Mouse (Mus musculus): ENCODE data around the gene Ano4.

The Ano4 gene

GRCm38 (mm10) chr10:89280402-89280801 lies 64.2 kb downstream of the Ano4 start:
- DNase-seq (ENCODE audit: low spot score in 2 of 2), result no peak

DNA sequence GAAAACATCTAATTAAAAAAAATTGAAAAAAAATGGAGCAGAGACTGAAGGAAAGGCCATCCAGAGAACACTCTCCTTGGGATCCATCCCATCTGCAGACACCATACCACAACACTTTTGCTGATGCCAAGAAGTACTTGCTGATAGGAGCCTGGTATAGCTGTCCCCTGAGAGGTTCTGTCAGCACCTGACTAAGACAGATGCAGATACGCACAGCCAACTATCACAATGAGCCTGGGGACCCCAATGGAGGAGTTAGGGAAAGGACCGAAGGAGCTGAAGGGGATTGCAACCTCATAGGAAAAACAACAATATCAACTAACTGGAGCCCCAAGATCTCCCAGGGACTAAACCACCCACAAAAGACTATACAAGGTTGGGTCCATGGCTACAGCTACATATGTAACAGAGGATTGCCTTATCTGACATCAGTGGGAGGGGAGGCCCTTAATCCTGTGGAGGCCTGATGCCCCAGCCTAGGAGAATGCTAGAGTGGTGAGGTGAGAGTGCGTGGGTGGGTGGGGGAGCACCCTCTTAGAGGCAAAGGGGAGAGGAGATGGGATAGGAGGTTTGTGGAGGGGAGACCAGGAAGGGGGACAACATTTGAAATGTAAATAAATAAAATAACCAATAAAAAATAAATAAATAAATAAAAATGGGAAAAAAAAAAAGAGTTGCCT lies 71.4 kb downstream of the Ano4 start:
- DNase-seq (ENCODE audit: low spot score in 2 of 2), result no peak

GRCm38 (mm10) chr10:89267312-89267711 lies 77.2 kb downstream of the Ano4 start:
- no peak for DNase-seq (ENCODE audit: low spot score in 2 of 2)

- DNase-seq (ENCODE audit: low spot score in 2 of 2), result peak in 1 of 2 experiments; percentile 16
These were observed 81.2 kb downstream of the Ano4 start for GRCm38 (mm10) chr10:89263396-89263795.

DNA sequence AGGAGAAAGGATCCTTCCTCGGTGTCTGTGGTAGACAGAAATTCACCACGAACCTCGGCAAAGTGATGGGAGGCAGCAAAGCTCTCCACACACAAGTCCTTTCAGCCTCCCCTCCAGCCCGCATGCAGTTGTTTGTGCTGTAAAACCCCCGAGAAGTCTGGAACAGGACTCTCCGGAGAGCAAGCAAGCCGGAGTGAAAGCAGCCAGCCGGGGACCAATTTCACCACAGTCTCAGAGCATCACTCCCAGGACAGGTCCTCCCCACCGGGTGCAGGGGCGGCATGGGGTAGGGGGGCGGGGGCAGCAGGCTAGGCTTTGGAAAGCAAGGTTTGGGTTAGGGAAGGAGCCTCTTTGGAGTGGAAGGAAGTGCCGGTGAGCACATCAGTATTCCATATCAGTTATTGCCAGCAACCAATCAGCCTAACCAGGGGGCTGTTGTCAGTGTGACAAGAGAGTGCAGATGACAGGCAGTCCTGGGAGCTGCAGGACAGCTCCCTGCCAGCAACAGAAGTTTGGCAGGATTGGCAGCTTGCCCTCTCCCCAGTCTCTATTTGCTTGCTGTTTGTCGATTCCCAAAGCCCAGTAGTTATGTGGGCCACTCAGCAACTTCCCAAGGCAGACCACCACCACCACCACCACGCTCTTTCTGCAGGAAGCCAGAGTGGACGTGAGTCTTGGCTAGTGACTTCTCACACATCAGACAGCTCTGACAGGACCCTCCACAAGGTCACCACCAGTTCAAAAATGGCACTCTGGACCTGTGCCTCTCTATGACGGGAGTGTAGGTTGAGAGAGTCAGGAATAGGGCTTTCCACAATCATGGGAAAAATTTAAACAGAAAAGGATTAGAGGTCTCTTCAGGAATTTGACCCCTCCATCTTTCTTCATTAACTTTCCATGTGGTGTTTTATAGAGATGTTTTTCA lies 86.8 kb downstream of the Ano4 start:
- DNase-seq (ENCODE audit: low spot score in 2 of 2), result peak in 1 of 2 experiments; percentile 6

- DNase-seq (ENCODE audit: low spot score in 2 of 2), result peak in 1 of 2 experiments; percentile 23
These were observed 87.7 kb downstream of the Ano4 start for GRCm38 (mm10) chr10:89256762-89257456.

- no peak for DNase-seq (ENCODE audit: low spot score in 2 of 2)
These were observed 89.8 kb downstream of the Ano4 start for GRCm38 (mm10) chr10:89254765-89255164.

GRCm38 (mm10) chr10:89253799-89254198 lies 90.8 kb downstream of the Ano4 start:
- DNase-seq (ENCODE audit: low spot score in 2 of 2), result peak in 1 of 2 experiments; percentile 16

DNA sequence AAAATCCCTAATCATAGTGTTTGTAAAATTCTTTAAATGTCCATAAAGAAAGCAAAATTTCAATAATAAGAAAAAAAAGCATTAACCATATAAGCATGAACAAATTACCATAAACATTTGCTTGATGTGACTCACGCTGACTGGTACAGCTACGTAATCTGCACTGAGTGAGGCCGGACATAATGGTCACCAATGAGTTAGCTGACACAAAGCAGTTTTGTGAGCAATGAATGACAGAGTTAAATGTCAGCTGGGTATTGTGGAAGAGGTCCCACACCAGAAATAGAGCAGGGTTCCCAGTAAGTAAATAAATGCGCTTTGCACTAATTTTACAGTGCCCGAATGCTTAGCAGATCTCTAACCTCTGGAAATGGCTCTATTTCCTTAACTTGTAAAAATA lies 91.9 kb downstream of the Ano4 start:
- DNase-seq (ENCODE audit: low spot score in 2 of 2), result no peak

- peak; percentile 7 to 26 for DNase-seq (ENCODE audit: low spot score in 2 of 2)
These were observed 100.8 kb downstream of the Ano4 start for GRCm38 (mm10) chr10:89243808-89244207.

DNA sequence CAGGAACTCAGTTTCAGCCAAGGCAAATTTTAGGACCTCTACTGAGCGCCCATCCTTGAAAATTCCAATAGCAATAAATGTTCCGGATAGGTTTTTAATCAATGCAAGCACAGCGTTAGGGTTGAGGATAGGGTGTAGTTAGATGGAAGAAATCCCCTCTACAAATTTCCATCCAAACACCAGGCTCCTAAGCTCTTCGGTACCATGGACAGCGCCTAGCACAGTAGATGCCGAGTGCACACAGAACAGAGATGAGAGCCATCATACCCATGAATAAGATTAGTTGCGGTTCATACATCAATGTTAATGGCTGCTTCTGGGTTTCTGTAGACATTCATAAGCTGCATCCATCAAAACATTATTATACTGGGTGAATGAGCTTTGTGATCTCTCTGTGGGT lies 120.0 kb downstream of the Ano4 start:
- DNase-seq (ENCODE audit: low spot score in 2 of 2), result no peak

GRCm38 (mm10) chr10:89222284-89222989 lies 122.1 kb downstream of the Ano4 start:
- no peak for DNase-seq (ENCODE audit: low spot score in 2 of 2)

- no peak for DNase-seq (ENCODE audit: low spot score in 2 of 2)
These were observed 128.5 kb downstream of the Ano4 start for GRCm38 (mm10) chr10:89216078-89216477.

DNA sequence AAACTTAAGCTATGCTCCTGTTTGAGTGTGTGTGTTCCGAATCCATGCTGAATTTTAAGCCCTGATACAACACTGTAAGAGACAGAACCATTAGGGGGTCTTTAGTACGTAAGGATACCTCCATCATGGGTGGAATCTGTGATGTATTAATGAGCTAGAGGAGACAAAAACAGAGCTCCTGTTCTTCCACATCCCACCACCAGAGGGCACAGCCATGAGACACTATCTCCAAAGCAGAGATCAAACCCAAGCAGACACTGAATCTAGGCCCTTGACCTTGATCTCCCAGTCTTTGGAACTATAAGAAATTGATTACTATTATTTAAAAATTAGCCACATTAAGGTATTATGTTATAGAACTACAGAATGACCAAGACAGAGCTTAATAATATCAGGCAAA lies 138.7 kb downstream of the Ano4 start:
- DNase-seq (ENCODE audit: low spot score in 2 of 2), result no peak

GRCm38 (mm10) chr10:89196444-89196843 lies 148.1 kb downstream of the Ano4 start:
- DNase-seq (ENCODE audit: low spot score in 2 of 2), result peak in 1 of 2 experiments; percentile 35

DNA sequence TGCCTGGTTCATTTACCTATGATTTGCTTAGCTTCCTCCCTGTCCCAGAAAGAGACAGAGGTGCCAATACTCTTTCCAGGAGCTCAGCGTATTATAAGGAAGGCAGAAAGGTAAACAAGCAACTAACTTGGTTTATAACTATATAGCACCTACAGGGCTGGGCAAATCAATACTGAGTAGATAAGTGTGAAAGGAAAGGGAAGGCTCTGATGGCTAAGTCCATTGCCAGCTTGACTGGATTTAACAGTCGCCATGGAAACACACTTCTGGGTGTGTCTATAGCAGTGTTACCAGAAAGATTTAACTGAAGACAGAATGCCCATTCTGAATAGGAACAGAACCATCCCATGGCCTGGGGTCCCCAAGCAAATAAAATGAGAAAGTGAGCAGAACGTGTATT lies 149.5 kb downstream of the Ano4 start:
- DNase-seq (ENCODE audit: low spot score in 2 of 2), result no peak

- DNase-seq (ENCODE audit: low spot score in 2 of 2), result peak in 1 of 2 experiments; percentile 9
These were observed 150.1 kb downstream of the Ano4 start for GRCm38 (mm10) chr10:89194440-89194839.

DNA sequence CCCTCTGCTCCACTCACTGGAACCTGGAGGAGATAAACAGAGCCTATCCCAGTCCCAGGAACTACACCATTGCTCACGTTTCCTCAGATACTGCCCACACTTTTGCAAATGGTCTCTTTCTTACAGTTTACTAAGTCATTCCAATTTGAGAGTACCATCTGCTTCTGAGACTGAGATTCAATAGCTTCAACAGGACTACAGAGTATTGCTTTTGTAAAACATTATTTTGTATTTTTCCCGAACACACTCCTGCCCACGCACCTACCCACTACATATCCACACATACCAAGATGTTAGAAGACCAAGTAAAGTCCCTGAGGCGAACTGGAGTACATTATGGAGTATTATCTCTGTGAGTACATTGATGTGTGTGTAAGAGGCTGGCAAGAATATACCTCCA lies 166.6 kb downstream of the Ano4 start:
- peak; percentile 46 to 50 for DNase-seq (ENCODE audit: low spot score in 2 of 2)

DNA sequence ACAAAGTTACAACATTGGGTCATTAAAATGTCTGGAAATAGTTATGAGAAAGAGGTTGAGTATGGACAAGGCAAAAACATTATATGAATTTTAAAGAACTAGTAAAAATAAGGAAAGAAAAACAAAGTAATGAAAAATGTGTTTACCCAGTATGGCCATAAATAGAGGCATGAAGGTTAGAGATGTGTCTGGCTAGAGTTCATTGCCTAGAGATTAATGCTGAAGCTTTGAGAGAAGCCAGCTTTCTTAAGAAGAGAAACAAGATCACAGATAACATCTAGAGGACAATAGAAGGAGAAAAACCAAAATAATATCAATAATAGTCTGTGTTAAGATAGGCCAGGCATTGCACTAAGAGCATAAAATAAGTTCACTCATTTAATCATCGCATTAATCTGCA lies 180.0 kb downstream of the Ano4 start:
- no peak for DNase-seq (ENCODE audit: low spot score in 2 of 2)

DNA sequence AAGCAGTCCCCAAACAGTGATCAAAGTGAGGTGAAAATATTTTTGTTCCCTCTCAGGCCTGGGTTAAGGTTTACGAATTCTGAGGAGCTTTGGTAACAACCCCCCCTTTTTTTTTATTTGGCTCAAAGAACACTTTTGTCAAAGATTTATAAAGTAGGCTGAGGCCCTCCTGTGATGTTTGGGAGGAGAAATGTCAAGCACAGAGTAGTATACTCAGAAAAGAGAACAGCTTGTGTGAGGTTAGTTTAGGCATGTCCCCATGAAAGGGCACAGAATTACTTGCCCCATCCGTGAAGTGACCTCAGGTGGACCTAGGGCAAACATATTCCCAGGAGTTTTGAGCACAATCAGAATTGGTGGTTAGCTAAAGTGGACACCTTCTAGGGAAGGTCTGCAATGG lies 189.1 kb downstream of the Ano4 start:
- DNase-seq (ENCODE audit: low spot score in 2 of 2), result no peak

- peak in 1 of 2 experiments; percentile 2 for DNase-seq (ENCODE audit: low spot score in 2 of 2)
These were observed 189.6 kb downstream of the Ano4 start for GRCm38 (mm10) chr10:89154797-89155465.
